Mouse (Mus musculus) stomach, postnatal 0 days (tissue): Measurements from ENCODE around the gene Chmp2a. TPM values are rescaled to one million over a fixed set of nuclear protein-coding genes. Genes with fewer than 3 reads are reported as not detected.

ENCODE experiments used
- ATAC-seq: fragments of 200-750 bp; cut with Nextera tagmentation; 2 replicates; pipeline ENCODE4 v1.8.0; 2017; ENCODE audit not compliant: low FRiP score, low TSS enrichment
- DNase-seq: peaks from one replicate; pipeline ENCODE4 v3.0.0-alpha.2; 2016; ENCODE audit warnings: low spot score
- H3K27ac ChIP-seq: fragments of 300-500 bp; sonication (generic); replicated peaks from 2 replicates; pipeline ENCODE4 v1.5.1; 2014; ENCODE audit warnings: mild to moderate bottlenecking, control low read depth
- H3K27me3 ChIP-seq: fragments of 300-500 bp; sonication (generic); 2 replicates; pipeline ENCODE4 v1.6.1; 2014; ENCODE audit warnings: low read length; ENCODE audit not compliant: control insufficient read depth, insufficient read depth
- H3K36me3 ChIP-seq: fragments of 300-500 bp; sonication (generic); 2 replicates; pipeline ENCODE4 v1.6.1; 2014; ENCODE audit warnings: low read length, mixed read lengths; ENCODE audit not compliant: control insufficient read depth, insufficient read depth
- H3K4me1 ChIP-seq: fragments of 300-500 bp; sonication (generic); replicated peaks from 2 replicates; pipeline ENCODE4 v1.6.1; 2014; ENCODE audit warnings: antibody characterized with exemption; ENCODE audit not compliant: control insufficient read depth, insufficient read depth
- H3K4me2 ChIP-seq: fragments of 300-500 bp; sonication (generic); replicated peaks from 2 replicates; pipeline ENCODE4 v1.6.1; 2014; ENCODE audit warnings: low read depth, mild to moderate bottlenecking, control low read depth, moderate library complexity
- H3K4me3 ChIP-seq: fragments of 300-500 bp; sonication (generic); 2 replicates; pipeline ENCODE4 v1.5.1; 2014; ENCODE audit warnings: low read depth, low read length, control low read depth
- H3K9ac ChIP-seq: fragments of 300-500 bp; sonication (generic); 2 replicates; pipeline ENCODE4 v1.6.1; 2014; ENCODE audit warnings: mild to moderate bottlenecking, low read length, control low read depth, mixed read lengths
- H3K9me3 ChIP-seq: fragments of 300-500 bp; sonication (generic); 2 replicates; pipeline ENCODE4 v1.6.1; 2016; ENCODE audit warnings: low read length; ENCODE audit not compliant: control insufficient read depth
- CTCF ChIP-seq: IDR thresholded peaks from 2 replicates; pipeline ENCODE4 v1.5.1; 2016; ENCODE audit warnings: antibody characterized with exemption, low read depth, mild to moderate bottlenecking, moderate library complexity
- EP300 ChIP-seq: optimal IDR thresholded peaks from 2 replicates; pipeline ENCODE3; 2016; ENCODE audit warnings: antibody characterized with exemption
- WGBS: fragments of 180-500 bp; shearing (Covaris S2); extraction: QIAGEN DNeasy Blood & Tissue Kit; methylation state at CpG from one replicate; pipeline ENCODE4 v1.1.7; 2014; 5-methylcytosine and 5-hydroxymethylcytosine counted together
- polyA plus RNA-seq: library from polyadenylated mRNA; unstranded; fragments of >200 nt; fragmentation: Nextera tagmentation; extraction: Ambion mirVana; gene quantifications from 2 replicates; pipeline ENCODE4 v1.2.1, GENCODE M21; 2015

Chmp2a gene
- polyA plus RNA-seq, 1 experiment from 2014 or later: 271 TPM

DNA sequence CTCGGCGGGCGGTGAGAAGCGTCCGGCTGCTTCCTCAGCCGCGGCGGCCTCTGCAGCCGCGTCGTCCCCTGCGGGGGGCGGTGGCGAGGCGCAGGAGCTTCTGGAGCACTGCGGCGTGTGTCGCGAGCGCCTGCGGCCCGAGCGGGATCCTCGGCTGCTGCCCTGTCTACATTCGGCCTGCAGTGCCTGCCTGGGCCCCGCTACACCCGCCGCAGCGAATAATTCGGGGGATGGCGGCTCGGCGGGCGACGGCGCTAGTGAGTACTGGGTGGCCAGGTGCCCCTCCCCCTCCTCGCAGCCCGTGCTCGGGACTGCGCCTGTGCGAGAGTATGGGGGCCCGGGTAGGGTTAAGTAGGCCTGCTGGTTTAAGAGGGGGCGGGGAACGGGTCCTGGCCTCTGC is 9.8 kb downstream of the Chmp2a start:
- under 1% methylated on average over 38 of the region's 44 CpGs for WGBS

DNA sequence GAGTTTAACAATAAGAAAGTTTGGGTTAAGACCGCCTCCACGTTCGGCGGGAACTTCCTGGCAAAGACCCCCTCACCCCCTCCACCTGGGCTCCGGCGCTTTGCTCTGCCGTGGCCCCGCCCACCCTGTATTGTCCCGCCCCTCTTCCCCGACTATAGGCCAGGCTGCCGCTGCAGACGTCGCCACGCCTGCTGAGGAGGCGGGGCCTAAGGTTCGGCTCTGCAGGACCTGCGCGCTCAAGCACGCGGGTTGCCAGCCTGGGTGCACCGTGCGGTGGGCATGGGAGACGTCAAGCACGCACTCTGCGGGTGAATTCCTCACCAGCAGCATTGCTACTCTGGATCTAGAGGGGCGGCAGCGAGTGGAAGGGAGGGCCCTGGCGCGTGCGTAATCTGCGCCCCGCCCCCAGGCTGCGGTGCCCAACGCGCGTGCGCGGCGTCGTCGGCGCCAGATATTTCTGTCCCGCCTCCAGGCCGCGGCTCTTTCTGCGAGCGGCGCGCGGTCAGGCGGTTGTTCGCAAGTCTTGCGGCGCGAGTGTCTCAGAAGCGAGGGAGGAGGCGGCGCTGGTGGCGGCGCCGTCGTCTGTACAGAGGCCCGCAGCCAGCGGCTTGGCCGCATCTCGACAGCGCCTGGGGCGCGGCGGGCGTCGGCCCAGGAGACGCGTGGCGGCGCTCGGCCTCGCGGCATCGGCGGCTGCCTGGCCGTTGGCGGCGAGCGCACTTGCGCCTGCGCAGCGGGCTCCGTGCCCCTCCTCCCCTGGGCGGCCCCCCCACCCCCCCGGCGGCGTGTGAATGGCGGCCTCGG is 10.5 kb downstream of the Chmp2a start:
- ATAC-seq (peak; percentile 87), DNase-seq (peak; percentile 94)
- Histone ChIP-seq H3K4me2 (peak overlapping the region; percentile 85), H3K4me1 (peaks cover 5% of the 10 kb centered on the region), H3K9ac (peak overlapping the region; percentile 92), H3K36me3 (peaks cover 25% of the 10 kb centered on the region), H3K27me3 (no peaks in the 10 kb centered on the region), H3K27ac (peak overlapping the region; percentile 99), H3K4me3 (peak overlapping the region; percentile 92), H3K9me3 (no peaks in the 10 kb centered on the region)
- TF ChIP-seq EP300: no peak
- no peak for TF ChIP-seq CTCF
- WGBS: under 1% methylated on average over 75 of the region's 95 CpGs

More for the DNA sequence above, 9.8 kb downstream of the Chmp2a start:
- peak; percentile 83 for DNase-seq
- Histone ChIP-seq H3K27me3 (no peaks in the 10 kb centered on the region), H3K4me1 (peaks cover 5% of the 10 kb centered on the region), H3K27ac (peak overlapping the region; percentile 99), H3K9me3 (no peaks in the 10 kb centered on the region), H3K4me3 (peak overlapping the region; percentile 92), H3K4me2 (peak overlapping the region; percentile 85), H3K9ac (peak overlapping the region; percentile 92), H3K36me3 (peaks cover 32% of the 10 kb centered on the region)
- peak; percentile 63 for ATAC-seq
- TF ChIP-seq EP300 (no peak), CTCF (peak; percentile 46)

DNA sequence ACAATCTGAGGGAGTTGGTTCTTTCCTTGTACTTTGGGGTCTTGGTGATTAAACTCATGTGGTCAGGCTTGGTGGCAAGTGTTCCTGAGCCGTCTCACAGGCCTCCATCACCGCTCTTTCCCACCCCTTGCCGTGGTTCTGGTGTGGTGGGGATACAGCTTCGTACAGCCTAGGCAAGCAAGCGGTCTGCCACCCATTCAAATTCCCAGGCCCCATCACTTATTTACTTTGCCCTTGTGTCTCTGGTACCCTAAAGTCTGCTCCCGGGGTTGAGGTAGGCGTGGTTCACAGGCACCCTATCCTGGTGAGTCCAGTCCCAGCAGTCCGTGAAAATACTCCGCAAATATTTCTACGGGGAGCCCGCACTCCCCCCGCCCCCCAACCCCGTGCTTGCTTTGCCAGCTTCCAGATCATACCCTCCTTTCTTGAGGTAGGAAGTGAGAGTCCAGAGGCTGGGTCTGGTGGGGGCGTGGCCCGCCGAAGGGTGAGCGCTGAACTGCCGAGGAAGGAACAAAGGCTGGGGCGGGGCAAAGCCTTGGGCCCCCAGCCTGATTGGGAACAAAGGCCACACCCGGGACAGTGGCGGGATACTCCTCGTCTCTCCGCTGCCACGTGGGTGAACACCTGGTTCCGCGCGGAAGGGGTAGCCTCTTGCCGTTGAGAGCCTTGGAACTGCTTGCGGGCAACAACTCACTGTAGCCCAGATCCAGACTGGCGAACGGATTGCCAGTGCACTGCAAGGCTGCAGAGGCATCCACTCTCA is 11.7 kb downstream of the Chmp2a start:
- WGBS: 5% methylated on average over 31 of the region's 31 CpGs
- ATAC-seq: peak; percentile 65

DNA sequence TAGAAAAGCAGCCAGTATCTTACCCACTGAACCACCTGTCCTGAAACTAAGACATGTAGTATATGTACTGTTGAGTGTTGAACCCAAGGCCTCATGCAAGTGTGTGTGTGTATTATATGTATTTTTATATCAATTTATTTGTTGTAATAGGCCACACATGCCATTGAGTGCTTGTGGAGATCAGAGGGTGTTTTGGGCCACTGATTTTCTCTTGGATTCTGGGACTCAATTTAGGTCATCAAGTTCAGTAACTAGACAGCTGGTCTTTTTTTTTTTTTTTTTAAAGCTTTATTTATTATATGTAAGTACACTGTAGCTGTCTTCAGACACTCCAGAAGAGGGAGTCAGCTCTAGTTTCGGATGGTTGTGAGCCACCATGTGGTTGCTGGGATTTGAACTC is 19.4 kb downstream of the Chmp2a start:
- no peak for TF ChIP-seq EP300
- TF ChIP-seq CTCF: no peak
- 90% methylated on average over 1 of the region's 1 CpGs for WGBS

More for the DNA sequence above, 11.7 kb downstream of the Chmp2a start:
- Histone ChIP-seq H3K4me2 (peak overlapping the region; percentile 85), H3K4me3 (peak overlapping the region; percentile 92), H3K27ac (peak overlapping the region; percentile 99), H3K9me3 (no peaks in the 10 kb centered on the region), H3K36me3 (peaks cover 15% of the 10 kb centered on the region), H3K4me1 (peaks cover 5% of the 10 kb centered on the region), H3K9ac (peak overlapping the region; percentile 92), H3K27me3 (no peaks in the 10 kb centered on the region)
- DNase-seq: peak; percentile 84
- TF ChIP-seq CTCF (no peak), EP300 (no peak)

DNA sequence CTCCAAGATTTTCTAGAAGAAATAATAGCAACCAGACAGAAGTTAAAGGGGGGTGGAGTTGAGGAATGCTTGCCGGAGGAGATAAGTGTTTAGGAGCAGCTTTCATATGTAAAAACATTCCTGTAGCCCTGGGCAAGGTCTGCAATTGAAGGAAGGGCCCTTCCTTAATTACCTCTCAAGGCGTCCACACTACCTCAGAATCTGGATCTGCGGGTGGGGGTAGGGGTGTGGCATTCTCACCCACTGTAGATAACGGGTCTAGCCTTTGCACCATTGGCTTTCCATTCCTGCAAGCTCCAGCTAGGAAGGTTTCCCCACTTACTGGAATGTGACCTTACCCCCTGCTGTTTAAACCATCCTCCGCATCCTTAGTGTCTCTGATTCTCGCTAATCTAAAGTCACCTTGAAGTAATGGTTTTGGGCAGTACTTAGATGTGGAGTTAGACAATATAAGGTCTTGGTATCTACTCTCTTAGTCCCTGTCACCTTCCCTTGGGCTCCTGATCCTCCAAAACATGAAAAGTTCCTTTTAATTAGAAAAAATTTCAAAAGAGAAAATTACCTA is 20.2 kb downstream of the Chmp2a start:
- H3K9me3 ChIP-seq: no peaks in the 10 kb centered on the region
- no peak overlapping the region for H3K9ac ChIP-seq
- ATAC-seq (no peak), DNase-seq (no peak)
- no peak for TF ChIP-seq CTCF
- TF ChIP-seq EP300: no peak
- no peaks in the 10 kb centered on the region for H3K4me1 ChIP-seq
- no peak overlapping the region for H3K4me2 ChIP-seq
- no peak overlapping the region for H3K27ac ChIP-seq
- no peak overlapping the region for H3K4me3 ChIP-seq
- no peaks in the 10 kb centered on the region for H3K27me3 ChIP-seq
- H3K36me3 ChIP-seq: no peaks in the 10 kb centered on the region
- WGBS: 41% methylated on average over 6 of the region's 6 CpGs

More for the DNA sequence above, 19.4 kb downstream of the Chmp2a start:
- no peak overlapping the region for H3K27ac ChIP-seq
- ATAC-seq (no peak), DNase-seq (no peak)
- no peak overlapping the region for H3K9ac ChIP-seq
- no peak overlapping the region for H3K4me3 ChIP-seq
- H3K4me1 ChIP-seq: no peaks in the 10 kb centered on the region
- no peaks in the 10 kb centered on the region for H3K9me3 ChIP-seq
- no peaks in the 10 kb centered on the region for H3K36me3 ChIP-seq
- no peak overlapping the region for H3K4me2 ChIP-seq
- H3K27me3 ChIP-seq: no peaks in the 10 kb centered on the region
